Mouse (Mus musculus) gastrocnemius, postnatal 36 days (tissue): Measurements from ENCODE around the gene Gm20661. TPM values are rescaled to one million over a fixed set of nuclear protein-coding genes. Genes with fewer than 3 reads are reported as not detected.
A peak's percentile ranks its signal among the peaks of the same experiment; 100 is the strongest.
"Not testable (repeated sequence)": the region's sequence is repeated elsewhere in the genome, so short reads cannot be mapped to it uniquely, and the experiment has no call there.

Experiments
- DNase-seq, 2 experiments: peaks; one replicate each; pipeline ENCODE4 v3.0.0; 2022
- intact Hi-C: fragments of 180-260 bp; cut with DNase I; formaldehyde crosslinking; loops from one replicate; pipeline ENCODE4 v1.15.1; 2025
- total RNA-seq, 2 experiments: library from RNA; stranded (reverse); gene quantifications; 2 replicates each; pipeline ENCODE4 v1.2.3; 2021

The Gm20661 gene
- total RNA-seq, 2 experiments from 2014 or later, result not detected

DNA sequence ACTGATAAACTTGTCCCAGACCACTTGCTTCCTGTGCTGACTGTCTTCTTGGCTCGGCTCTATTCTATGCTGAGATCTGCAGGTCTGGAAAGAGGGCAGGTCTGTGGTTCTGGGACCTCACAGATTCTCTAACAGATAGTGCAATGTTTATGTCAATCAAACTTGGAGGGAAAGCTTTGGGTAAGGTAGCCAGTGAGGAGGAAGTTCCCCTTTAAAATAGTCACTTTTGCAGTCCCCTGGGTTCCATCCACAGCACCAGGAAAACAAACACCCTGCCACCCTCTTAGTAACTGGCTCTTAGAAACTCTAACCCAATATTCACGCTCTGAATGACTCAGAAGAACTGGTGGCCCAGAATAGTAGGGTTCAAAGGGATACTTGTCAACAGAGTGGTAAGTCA is 11.6 kb downstream of the Gm20661 start:
- no peak for DNase-seq
- intact Hi-C loops, result no loop called here

DNA sequence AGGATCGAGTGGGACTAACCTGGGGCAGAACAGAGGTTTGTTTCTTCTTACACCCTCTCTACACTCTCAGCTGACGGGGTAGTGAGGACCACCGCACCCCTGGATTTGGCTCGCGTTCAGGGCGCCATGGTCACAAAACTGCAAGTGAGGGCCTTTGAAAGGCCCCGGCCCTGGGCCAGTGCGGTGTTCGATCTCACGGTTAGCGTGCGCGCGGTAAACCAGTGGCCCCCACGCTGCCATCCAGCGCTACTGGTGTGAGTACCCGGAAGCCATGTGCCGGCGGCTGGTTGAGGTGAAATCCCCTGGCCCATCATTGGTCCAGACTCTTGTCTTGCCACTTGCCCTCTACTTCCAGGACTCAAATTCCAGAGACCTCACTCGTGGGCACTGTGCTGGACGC is 12.7 kb downstream of the Gm20661 start:
- no peak for DNase-seq
- intact Hi-C loops, result no loop called here

DNA sequence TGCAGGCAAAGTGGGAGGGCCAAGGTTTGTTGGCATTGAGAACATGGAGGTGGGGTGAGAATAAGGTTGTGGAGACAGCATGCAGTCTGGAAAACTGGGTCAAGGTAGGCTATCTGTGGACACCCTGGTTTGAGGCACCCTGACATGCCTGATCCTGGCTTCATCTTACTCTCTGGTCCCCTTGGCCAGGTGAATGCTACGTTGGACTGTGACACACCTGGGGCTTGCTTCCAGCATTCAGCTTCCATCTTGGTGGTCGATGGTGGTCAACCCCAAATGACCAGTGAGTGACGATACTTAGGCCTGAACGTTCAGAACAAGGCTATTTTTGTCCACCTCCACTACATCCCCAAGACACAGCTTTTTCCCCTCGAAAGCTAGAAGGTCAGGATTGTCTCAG is 13.2 kb downstream of the Gm20661 start, which contains the start of gene Gm20662:
Gm20662 (plus strand) TSS at position 301 of the 400 bp plus-strand sequence.
- DNase-seq, result no peak

DNA sequence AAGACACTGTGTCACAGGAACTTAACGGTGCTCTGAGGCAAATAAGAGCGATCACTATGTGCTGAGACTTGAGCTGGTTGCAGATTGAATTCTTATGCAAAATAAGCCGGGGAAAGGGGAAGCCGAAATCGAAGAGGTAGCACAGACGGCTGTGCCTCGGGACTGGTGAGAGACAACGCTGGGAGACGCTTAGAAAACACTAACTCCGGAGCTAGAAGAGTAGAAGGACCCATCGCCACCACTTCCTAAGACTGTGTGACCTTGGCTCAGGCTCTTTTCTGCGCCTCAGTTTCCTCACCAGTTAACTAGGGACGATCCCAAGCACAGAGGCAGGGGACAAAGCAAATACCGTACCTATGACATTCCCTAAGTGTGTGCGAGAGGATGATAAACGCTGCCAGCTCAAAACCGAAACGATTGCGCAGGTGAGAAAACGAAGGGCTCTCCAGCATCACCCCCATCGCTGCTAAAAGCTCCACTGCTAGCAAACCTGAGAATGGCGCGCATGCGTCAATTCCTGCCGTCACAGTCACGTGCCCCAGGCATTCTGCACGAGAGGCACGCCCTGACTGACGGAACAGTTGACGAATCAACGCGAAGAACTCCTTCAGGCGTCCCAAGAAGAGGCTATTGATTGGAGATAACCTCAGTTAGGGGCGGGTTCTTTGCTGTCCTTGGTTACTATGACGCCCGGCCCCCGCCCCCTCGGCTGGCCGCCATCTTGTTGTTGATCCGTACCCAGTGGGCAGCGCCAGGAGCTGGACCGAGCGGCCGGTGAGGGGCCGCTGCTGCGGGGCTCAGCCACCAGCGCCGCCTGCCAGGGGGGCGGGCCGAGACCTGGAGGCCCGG is 19.3 kb downstream of the Gm20661 start, which contains the start of gene Ip6k1:
Ip6k1 (plus strand) TSS at position 580 of the 849 bp plus-strand sequence.
- DNase-seq, result peak; percentile 100
- intact Hi-C loops, result loop anchor here (5.0 kb wide), 1 partner anchor 45 kb away; the partner anchor contains the start of gene Gmppb

More for the DNA sequence above, 13.2 kb downstream of the Gm20661 start, which contains the start of gene Gm20662:
- intact Hi-C loops, result no loop called here

DNA sequence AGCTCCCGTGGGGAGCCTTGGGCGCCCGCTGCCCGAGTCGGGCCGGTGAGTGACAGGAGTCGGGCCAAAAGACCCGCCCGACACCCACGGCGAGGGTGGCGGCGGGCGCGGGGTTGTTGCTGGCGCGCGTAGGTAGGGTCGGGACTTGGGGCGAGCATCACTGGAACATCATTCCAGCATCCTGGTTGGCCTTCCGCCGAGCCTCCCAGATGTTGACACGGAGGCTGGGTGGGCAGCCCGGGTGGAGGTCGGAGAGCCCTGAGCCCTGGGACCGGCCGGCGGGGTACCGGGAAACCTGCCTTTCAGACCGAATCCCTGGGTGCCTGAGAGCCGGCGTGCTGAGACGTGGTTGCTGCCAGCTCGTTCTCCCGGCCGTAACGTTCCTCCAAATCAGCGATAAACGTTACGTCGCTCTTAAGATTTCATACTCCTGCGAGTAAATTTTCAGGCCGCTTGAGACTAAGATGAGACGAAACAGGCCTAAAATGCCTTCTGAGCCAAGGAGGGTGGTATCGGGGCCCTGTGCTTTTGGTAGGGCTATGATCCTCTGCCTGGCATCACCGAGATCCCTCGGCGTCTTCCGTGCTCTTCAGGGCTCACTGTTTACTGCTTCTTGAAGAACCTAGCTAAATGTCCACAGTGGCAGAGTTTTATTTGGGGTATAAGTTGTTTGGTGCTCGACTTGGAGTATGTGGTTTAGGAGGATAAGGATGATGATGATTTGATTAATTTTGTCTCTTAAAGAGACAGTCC is 20.1 kb downstream of the Gm20661 start:
- intact Hi-C loops, result loop anchor here (5.0 kb wide), 1 partner anchor 44 kb away; the partner anchor contains the start of gene Gmppb
- no peak for DNase-seq

DNA sequence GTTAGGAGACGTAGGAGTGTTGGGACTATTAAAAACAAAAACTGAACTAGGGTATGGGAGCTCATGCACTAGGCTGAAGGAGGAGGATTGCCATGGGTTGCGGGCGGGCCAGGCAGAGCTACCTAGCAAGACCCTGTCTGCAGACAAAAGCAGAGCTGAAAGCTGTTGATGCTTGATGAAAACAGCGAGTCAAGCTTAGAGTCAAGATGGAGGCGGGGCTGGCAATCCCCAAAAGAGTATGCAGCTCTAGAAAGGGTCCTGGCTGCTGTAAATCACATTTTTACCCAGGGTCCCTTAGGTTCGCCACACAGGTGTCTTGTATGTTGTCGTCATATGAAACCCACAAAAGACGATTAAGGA is 20.7 kb downstream of the Gm20661 start:
- no peak for DNase-seq
- intact Hi-C loops, result loop anchor here (5.0 kb wide), 1 partner anchor 44 kb away; the partner anchor contains the start of gene Gmppb

DNA sequence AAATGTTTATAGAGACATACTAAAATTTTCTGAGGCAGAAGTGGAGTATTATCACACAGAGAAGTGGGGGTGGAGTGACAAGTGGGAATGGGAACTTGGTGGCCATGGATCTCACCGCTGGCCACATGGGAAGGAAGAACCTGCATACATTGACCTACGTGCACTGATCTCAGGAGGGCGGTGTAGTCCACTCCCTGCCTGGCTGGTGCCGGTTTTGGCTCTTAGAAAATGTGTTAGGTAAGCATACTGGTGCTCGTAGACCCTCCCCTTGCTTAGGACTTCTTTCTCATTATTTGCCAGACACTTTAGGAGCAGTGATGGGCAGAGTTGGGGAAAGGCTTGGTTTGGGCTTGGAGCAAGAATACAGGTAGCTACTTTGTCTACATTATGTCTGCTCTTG is 25.2 kb downstream of the Gm20661 start:
- no peak for DNase-seq
- intact Hi-C loops, result no loop called here

DNA sequence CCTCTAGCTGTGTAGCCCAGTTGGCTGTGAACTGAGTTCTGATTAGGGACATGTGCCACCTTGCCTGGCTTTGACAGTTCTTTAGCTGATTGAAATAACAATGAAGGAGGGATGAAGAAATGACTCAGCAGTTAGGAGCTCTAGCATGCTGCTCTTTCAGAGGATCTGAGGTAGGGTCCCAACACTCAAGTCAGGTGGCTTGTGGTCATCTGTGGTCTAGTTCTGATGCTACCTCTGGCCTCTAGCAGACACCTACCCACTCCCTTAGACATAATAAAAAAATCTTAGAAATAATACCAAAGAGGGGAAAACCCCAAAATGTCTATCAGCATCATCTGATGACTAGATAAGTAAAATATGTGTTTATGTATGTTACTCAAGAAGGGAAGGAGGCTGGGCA is 27.5 kb downstream of the Gm20661 start:
- no peak for DNase-seq
- intact Hi-C loops, result no loop called here

DNA sequence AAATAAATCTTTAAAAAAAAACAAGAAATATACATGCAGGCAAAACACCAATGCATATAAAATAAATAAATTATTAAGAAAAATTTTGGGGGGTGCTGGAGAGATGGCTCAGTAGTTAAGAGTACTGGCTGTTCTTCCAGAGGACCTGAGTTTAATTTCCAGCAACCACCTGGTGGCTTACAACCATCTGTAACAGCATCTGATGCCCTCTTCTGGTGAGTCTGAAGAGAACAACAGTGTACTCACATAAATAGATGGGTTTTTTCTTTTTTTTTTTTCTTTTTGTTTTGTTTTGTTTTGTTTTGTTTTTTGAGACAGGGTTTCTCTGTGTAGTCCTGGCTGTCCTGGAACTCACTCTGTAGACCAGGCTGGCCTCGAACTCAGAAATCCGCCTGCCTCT is 30.7 kb downstream of the Gm20661 start:
- intact Hi-C loops, DNase-seq: not testable (repeated sequence)

DNA sequence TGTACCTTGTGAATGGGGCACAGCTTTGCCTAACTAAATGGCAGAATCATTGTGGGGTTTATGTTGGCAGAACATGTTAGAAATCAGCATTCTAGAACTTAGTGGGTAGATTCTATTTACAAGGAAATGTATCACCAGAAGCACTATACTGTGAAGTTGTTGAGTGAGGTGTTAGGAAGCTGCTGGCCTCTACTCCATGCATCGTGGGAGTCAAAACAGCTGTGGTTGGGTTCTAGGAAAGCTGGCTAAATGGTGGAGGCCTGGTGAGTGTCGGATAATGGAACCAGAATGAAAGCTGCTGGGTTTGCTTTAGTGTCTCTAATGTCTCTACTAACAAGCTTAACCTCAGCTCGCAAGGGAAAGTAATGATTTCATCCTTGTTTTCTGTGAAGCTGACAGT is 34.3 kb downstream of the Gm20661 start:
- intact Hi-C loops, result no loop called here
- no peak for DNase-seq

DNA sequence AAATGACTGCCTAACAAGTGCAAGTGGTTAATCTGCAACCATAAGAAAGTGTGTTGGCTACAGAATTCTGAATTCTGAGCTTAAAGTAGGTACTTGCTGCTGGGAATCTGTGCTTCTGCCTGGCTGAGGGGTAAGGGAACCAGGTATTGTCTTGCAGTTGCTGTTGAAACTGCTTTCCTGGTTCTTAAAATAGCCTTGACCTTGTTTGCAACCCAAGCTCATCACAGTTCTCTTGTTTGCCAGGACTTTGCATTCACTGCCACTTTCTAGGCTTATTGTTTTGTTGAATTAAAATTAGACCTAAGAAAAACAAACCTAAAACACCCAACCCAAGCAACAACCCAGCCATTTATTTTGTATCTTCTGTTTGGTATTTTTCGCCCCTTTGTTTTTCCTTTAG is 37.9 kb downstream of the Gm20661 start:
- no peak for DNase-seq
- intact Hi-C loops, result no loop called here

DNA sequence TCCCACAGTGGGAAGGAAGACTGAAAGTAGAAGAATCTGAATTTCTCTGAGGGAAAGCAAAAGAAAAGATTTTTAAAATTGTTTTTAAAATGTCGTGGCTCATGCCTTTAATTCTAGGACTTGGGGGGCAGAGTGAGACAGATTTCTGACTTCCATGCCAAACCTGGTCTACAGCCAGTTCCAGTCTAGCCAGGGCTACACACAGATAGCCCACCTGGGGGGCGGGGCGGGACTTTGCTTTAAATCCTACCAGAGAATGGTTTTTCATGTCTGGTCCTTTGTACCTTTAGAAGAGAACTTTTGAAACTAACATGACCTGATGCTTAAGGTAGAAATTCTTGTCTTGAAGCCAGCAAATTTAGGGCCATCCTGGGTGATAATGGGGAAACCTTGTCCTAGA is 40.4 kb downstream of the Gm20661 start:
- intact Hi-C loops, result no loop called here
- DNase-seq, result no peak

DNA sequence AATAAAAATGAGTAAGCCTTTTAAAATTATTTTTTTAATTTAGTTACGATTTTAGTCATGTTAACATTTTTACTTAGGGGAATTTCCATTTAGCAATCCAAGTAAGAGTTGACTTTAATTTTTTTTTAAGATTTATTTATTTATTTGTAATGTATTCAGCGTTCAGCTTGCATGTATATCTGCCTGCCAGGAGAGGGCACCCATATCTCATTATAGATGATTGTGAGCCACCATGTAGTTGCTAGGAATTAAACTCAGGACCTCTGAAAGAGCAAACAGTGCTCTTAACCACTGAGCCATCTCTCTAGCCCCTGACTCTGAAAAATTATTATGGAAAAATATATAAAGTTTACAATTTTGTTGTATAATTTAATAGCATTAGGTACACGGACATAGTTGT is 43.7 kb downstream of the Gm20661 start:
- intact Hi-C loops, result no loop called here
- no peak for DNase-seq

DNA sequence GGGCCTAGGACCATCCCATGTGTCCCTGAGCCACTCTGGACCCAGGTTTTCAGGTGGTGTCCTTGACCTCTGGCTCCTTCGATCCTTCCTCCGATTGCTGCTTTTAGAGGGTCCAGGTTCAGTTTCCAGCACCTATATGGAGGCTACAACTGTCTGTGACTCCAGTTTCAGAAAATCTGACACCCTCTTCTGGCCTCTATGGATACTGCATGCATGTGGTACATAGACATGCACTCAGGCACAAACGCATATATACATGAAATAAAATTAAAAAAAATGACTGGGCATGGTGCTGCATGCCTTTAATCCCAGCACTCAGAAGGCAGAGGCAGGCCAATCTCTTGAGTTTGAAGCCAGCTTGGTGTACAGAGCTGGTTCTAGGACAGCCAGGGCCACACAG is 45.0 kb downstream of the Gm20661 start:
- DNase-seq, result no peak
- intact Hi-C loops, result no loop called here

DNA sequence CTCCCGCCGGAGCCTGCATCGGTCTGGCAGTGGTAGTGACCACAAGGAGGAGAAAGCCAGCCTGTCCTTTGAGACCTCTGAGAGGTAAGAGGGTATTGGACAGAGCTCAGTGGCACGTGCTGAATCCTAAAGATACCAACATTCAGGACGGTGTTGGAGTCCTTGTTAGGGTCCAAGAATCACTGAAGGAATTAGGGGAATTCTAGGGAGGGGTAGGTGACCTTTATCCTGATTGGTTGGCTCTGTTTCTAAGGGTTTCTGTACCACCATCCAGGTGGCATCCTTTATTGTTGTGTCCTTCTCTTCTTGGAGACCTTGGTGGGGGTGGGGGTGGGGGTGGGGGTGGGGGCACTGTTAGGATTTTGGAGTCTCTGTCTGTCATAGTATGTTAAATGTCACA is 49.3 kb downstream of the Gm20661 start:
- intact Hi-C loops, result no loop called here
- no peak for DNase-seq

DNA sequence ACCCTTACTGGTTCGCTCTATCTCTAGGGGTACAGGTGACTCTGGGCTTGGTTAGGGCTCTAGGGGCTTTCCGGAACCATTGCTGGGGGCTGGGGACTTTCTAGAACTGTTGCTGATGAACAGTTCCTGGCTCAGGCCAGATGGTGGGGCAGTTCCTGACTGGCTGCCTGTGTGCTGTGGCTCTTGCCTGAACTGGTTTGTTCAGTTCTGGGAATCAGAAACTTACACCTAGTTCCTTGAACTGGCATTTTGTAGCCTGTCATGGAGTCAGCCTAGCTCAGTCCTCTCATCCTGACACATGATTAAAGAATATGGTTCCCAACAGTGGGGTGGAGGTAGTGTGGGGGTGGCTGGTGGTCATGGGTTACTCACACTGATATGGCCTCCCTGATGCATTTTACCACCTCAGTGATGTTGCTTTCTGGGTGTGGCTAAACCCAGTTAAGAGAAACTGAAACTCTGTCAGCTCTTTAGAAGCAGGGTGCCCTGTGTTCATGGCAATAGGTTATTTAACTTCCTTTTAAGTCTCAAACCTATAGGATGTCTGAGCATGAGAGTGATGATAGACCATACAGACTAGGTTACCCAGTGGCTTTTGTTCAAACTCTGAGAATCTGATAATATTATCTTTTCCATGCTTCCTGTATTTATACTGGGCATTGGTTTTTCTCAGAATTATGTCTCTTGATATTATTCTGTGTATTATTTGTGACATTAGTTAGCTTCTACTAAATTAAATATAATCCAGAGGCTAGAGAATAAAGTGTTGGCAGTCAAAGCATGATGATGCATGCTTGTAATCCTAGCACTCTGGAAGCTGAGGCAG is 52.7 kb downstream of the Gm20661 start:
- no peak for DNase-seq
- intact Hi-C loops, result no loop called here

Other genes with a start within 250 kb of the Gm20661 start
- 10 to 100 TPM; 32.7 to 36.3 TPM for gene Rbm5, start 212.1 kb upstream of the Gm20661 start, total RNA-seq
- 10 to 100 TPM; 16.4 to 19.1 TPM for gene Rbm6, start 109.8 kb upstream of the Gm20661 start, total RNA-seq
- gene Mon1a, start 94.9 kb upstream of the Gm20661 start, total RNA-seq, result 10 to 100 TPM in 1 of 2 experiments, 1 to 10 TPM in 1; 8.7 to 10.4 TPM
- gene Mst1r, start 76.2 kb upstream of the Gm20661 start, total RNA-seq, result under 1 TPM; 0.59 to 0.61 TPM
- not detected for gene Actl11, start 54.6 kb upstream of the Gm20661 start, total RNA-seq
- gene Camkv, start 47.4 kb upstream of the Gm20661 start, total RNA-seq, result under 1 TPM in 1 of 2 experiments, not detected in 1; 0.28 TPM
- gene Traip, start 32.9 kb upstream of the Gm20661 start, total RNA-seq, result under 1 TPM; 0.35 to 0.56 TPM
- gene Uba7, start 7.6 kb upstream of the Gm20661 start, total RNA-seq, result 1 to 10 TPM; 2.7 to 3.3 TPM
- gene Inka1, start 2.8 kb downstream of the Gm20661 start, total RNA-seq, result 1 to 10 TPM; 1.6 to 2.8 TPM
- under 1 TPM in 1 of 2 experiments, not detected in 1; 0.17 TPM for gene Cdhr4, start 9.4 kb downstream of the Gm20661 start, total RNA-seq
- not detected for gene Gm20662, start 13.3 kb downstream of the Gm20661 start, total RNA-seq
- gene Ip6k1, start 19.4 kb downstream of the Gm20661 start, total RNA-seq, result 10 to 100 TPM; 19.1 to 20.3 TPM
- 1 to 10 TPM; 3.3 to 3.8 TPM for gene Gmppb, start 66.2 kb downstream of the Gm20661 start, total RNA-seq
- gene Amigo3, start 70.1 kb downstream of the Gm20661 start, total RNA-seq, result 1 to 10 TPM; 1.5 to 2.6 TPM
- not detected for gene Mst1, start 97.4 kb downstream of the Gm20661 start, total RNA-seq
- gene Rnf123, start 100.3 kb downstream of the Gm20661 start, total RNA-seq, result 100 to 1,000 TPM; 141 to 153 TPM
- 10 to 100 TPM; 26.0 to 31.0 TPM for gene Apeh, start 111.5 kb downstream of the Gm20661 start, total RNA-seq
- under 1 TPM; 0.05 TPM for gene Bsn, start 207.3 kb downstream of the Gm20661 start, total RNA-seq